Mouse (Mus musculus) CH12F3 (cell line): Measurements from ENCODE around the gene Anks1.

Experiments used
- in situ Hi-C: fragments of 300-500 bp; cut with MboI; formaldehyde crosslinking; loops from 2 replicates; pipeline ENCODE4 v1.14.3; 2020; ENCODE audit warnings: low sequenced_read_pairs

Gene Anks1

GRCm38 (mm10) chr17:28082863-28083262 lies 173.8 kb downstream of the Anks1 start:
- in situ Hi-C loops, result loop anchor here (5.0 kb wide), 1 partner anchor 79 kb away; no protein-coding TSS in a partner anchor

GRCm38 (mm10) chr17:28084395-28084905 lies 175.3 kb downstream of the Anks1 start:
- in situ Hi-C loops, result loop anchor here (5.0 kb wide), 1 partner anchor 78 kb away; no protein-coding TSS in a partner anchor

- in situ Hi-C loops, result loop anchor here (5.0 kb wide), 1 partner anchor 77 kb away; no protein-coding TSS in a partner anchor
Measured at GRCm38 (mm10) chr17:28084964-28085363, 175.9 kb downstream of the Anks1 start.

- in situ Hi-C loops, result no loop called here
Measured at GRCm38 (mm10) chr17:28087430-28087829, 178.3 kb downstream of the Anks1 start.

DNA sequence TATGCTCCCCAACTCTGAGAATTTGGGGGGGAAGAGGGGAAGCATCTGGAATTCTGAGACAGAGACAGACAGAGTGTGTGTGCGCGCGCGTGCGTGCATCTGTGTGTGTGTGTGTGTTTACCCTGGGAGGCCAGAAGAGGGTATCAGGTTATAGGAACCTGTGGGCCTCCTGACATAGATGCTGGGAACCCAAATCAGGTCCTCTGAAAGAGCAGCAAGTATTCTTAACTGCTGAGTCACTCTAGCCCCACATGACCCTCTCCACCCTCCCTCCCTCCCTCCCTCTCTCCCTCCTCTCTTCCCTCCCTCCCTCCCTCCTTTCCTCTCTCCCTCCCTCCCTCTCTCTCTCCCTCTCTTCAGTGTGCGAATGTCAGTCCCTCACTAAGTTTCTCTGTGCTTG lies 179.6 kb downstream of the Anks1 start:
- in situ Hi-C loops, result no loop called here

DNA sequence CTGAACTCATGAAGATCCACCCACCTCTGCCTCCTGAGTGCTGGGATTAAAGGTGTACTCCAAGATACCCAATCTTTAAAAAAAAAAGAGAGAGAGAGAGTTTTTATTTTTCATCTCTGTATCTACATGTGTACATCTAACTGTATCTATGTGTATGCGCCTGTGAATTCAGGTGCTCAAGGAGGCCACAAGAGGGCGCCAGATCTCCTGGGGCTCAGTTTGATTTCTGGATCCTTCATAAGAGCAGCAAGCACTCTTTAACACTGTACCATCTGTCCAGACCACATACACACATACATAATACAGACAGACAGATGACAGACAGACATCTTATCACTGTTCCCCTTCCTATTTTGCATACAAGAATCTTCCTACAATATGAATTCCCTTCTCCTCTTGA lies 183.2 kb downstream of the Anks1 start:
- in situ Hi-C loops, result no loop called here

- in situ Hi-C loops, result no loop called here
Measured at GRCm38 (mm10) chr17:28093837-28094236, 184.7 kb downstream of the Anks1 start.

- in situ Hi-C loops, result no loop called here
Measured at GRCm38 (mm10) chr17:28096418-28096817, 187.3 kb downstream of the Anks1 start.

DNA sequence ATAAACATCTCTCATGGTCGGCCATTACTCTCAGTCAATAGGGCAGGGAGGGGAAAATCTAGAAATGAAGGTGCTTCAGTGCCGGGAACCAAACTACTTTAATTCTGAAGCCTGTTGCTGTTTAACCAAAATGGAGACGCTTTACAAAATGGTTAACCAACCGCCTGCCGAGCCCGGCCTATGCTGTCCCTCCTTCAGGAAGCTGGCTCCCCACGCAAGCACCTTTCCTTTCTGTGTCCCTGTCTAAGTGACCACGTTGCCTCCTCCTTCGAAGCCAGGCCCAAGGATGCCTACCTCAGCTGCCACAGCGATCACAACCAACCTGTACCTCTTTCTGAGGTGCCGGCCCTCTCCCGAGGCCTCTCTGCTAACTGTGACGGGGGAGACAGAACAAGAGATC lies 188.2 kb downstream of the Anks1 start:
- in situ Hi-C loops, result no loop called here

GRCm38 (mm10) chr17:28099086-28099485 lies 190.0 kb downstream of the Anks1 start:
- in situ Hi-C loops, result no loop called here

DNA sequence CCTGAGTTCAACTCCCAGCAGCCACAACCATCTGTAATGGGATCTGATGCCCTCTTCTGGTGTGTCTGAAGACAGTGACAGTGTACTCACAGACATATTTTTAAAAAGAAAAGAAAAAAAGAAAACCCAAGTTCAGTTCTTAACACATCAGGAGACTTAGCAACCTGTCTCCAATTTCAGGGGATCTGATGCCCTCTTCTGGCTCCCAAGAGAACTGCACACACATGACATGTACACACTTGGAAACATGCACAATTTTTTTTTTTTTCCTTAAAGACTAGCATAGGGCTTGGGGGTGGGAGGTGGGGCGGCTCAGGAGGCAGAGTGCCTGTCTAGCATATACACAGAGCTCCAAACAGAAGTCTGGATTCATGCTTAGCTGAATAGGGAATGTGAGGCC lies 191.6 kb downstream of the Anks1 start:
- in situ Hi-C loops, result no loop called here

- in situ Hi-C loops, result no loop called here
Measured at GRCm38 (mm10) chr17:28101284-28101887, 192.3 kb downstream of the Anks1 start.

- in situ Hi-C loops, result no loop called here
Measured at GRCm38 (mm10) chr17:28101902-28102319, 192.8 kb downstream of the Anks1 start.

DNA sequence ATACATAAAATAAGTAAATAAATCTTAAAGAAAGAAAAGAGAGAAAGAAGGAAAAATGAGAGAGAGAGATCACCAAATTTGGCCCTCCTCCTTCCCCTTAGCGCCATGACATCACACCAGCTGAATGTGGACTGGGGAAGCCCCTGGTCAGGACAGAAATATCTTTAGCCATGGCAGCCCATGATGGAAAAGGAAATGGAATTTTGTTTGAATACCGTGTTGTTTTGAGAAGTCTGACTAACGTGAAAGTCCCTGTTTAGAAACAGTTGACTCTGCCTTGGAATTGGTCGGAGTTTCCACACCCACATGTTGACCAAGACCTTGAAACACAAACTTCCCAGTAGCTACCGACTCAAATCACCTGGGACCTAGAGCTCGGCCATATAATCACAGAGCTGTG lies 195.3 kb downstream of the Anks1 start:
- in situ Hi-C loops, result no loop called here

GRCm38 (mm10) chr17:28106352-28106751 lies 197.2 kb downstream of the Anks1 start:
- in situ Hi-C loops, result no loop called here

GRCm38 (mm10) chr17:28107275-28107674 lies 198.2 kb downstream of the Anks1 start:
- in situ Hi-C loops, result no loop called here

DNA sequence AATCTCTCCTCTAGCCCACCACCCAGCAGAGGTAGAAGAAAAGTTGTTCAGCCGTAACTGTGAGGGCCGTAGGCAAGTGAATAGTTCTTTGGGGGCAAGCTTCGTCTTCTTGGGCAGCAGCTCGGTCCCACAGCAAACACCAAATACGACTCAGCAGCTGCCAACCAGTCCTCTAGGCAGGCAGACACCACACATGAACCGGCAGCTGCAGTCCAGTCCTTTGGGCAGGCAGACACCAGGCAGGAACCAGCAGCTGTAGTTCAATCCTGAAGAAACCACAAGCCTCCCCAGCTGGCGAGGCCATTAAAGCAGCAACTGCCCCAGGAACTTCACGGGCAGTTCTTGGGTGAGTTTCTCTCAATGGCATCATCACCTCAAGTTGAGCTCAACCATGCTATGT lies 203.2 kb downstream of the Anks1 start:
- in situ Hi-C loops, result no loop called here
